ENCODE assay signal across 9 mouse cellular contexts in the genomic region with DNA sequence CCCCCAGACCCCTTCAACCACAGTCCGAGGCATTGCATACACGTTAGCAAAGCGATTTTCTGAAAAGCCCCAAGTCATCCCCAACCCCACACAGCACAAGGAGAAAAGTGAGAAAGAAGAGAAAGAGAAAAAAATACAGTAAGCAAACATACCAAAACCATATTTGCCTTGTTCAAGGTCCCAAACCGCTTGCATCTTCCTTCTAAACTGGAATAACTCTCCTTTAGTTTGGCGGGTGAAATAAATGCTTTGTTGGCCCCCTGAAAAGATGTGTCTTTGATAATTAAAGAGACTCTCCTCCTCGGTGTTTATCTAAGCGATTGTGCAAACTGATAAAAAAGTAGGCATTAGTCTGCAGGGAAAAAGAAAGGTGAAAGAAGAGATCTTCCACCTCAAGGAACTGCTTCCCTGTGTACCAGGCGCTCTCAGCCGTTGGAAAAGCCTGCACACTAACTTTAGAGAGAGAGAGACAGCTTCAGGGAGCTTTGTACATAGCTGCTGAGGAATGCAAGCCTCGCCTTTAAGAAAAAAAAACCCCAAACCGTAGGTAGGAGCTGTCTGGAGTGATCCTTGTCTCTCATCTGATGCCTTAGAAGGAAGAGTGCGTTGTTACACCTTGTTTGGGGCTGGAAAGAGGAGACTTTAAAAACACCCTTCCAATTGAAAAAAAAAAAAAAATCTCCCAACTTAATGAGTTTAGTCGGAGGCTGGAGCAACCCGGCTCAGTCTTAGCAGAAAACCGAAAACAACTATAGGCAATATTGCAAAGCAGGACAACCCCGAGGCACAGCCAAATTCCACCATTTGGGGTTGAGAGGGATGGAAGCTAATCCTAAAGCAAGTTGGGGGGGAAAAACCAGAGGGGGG. TPM values are rescaled to one million over a fixed set of nuclear protein-coding genes. Genes with fewer than 3 reads are reported as not detected.
DNase-seq lines count a peak whose midpoint lies in the region; ATAC-seq and TF ChIP-seq lines count a peak whose summit lies in the region.
"Had no signal": no experiment of that assay in that cellular context is flagged by ENCODE, and none has a peak within 500 bp of the region (broad histone marks: within the 10 kb centered on the region; RNA-seq: fewer than 3 reads in every experiment).

A gene (minus strand): TSS at position 795 of the 867 bp plus-strand sequence.

- DNase-seq in adrenal gland, postnatal 10 days: peak; percentile 28
- DNase-seq in gastrocnemius, adult 2 months: no peak
- DNase-seq in left cerebral cortex, postnatal 25 days (ENCODE audit: low spot score in 2 of 2): no peak
- no peak for DNase-seq in cerebellum, postnatal 4 days (ENCODE audit: low spot score in 2 of 2)

- H3K9ac ChIP-seq in hindbrain, embryonic 15.5 days: peak within 1 kb of the TSS; percentile 53
- H3K9ac ChIP-seq in neural tube, embryonic 15.5 days (replicated peaks): peak within 1 kb of the TSS; percentile 72

- TF ChIP-seq CTCF in gastrocnemius, adult 2 months (IDR thresholded peaks at IDR 0.05): no peak

- no peak for ATAC-seq in erythroblast, adult 5-6 weeks (replicated peaks; ENCODE audit: low FRiP score, poor library complexity, severe bottlenecking)
- no peak for ATAC-seq in hindbrain, embryonic 15.5 days (ENCODE audit: low FRiP score, low read depth)
- no peak for ATAC-seq in neural tube, embryonic 15.5 days (ENCODE audit: low FRiP score)

- H3K9me3 ChIP-seq in erythroblast, embryonic 14.5 days (ENCODE audit: control insufficient read depth, low read length): no peaks in the 10 kb centered on the region; the same call in 1 of the 2 replicates
- no peaks in the 10 kb centered on the region for H3K9me3 ChIP-seq in hindbrain, embryonic 15.5 days
- no peaks in the 10 kb centered on the region for H3K9me3 ChIP-seq in neural tube, embryonic 15.5 days (replicated peaks)

- peak within 1 kb of the TSS; percentile 94 for H3K27ac ChIP-seq in gastrocnemius, adult 2 months
- peak within 1 kb of the TSS; percentile 82 for H3K27ac ChIP-seq in hindbrain, embryonic 15.5 days (replicated peaks)
- peak within 1 kb of the TSS; percentile 88 for H3K27ac ChIP-seq in neural tube, embryonic 15.5 days (replicated peaks)

- H3K27me3 ChIP-seq in erythroblast, embryonic 14.5 days (ENCODE audit: control insufficient read depth): peaks cover 97% of the 10 kb centered on the region
- H3K27me3 ChIP-seq in hindbrain, embryonic 15.5 days: peaks cover 35% of the 10 kb centered on the region
- peaks cover 30% of the 10 kb centered on the region for H3K27me3 ChIP-seq in neural tube, embryonic 15.5 days (replicated peaks)

- H3K4me1 ChIP-seq in erythroblast, embryonic 14.5 days (ENCODE audit: control insufficient read depth): no peaks in the 10 kb centered on the region
- H3K4me1 ChIP-seq in hindbrain, embryonic 15.5 days (replicated peaks): peaks cover 27% of the 10 kb centered on the region
- H3K4me1 ChIP-seq in neural tube, embryonic 15.5 days: peaks cover 28% of the 10 kb centered on the region

- H3K4me3 ChIP-seq in erythroblast, embryonic 14.5 days (replicated peaks): peak within 1 kb of the TSS; percentile 42
- peak within 1 kb of the TSS; percentile 94 for H3K4me3 ChIP-seq in gastrocnemius, adult 2 months
- H3K4me3 ChIP-seq in hindbrain, embryonic 15.5 days: peak within 1 kb of the TSS; percentile 41
- peak within 1 kb of the TSS; percentile 50 for H3K4me3 ChIP-seq in neural tube, embryonic 15.5 days (replicated peaks)

- 2% methylated on average over 16 of the region's 16 CpGs for WGBS in hindbrain, embryonic 15.5 days
- 3% methylated on average over 16 of the region's 16 CpGs for whole genome bisulfite sequencing in neural tube, embryonic 15.5 days

- peak within 1 kb of the TSS; percentile 82 for H3K4me2 ChIP-seq in hindbrain, embryonic 15.5 days
- peak within 1 kb of the TSS; percentile 63 for H3K4me2 ChIP-seq in neural tube, embryonic 15.5 days

- H3K36me3 ChIP-seq in erythroblast, embryonic 14.5 days (ENCODE audit: control insufficient read depth): no peaks in the 10 kb centered on the region
- no peaks in the 10 kb centered on the region for H3K36me3 ChIP-seq in hindbrain, embryonic 15.5 days
- H3K36me3 ChIP-seq in neural tube, embryonic 15.5 days: no peaks in the 10 kb centered on the region

- intact Hi-C loops in gastrocnemius, adult 2 months (cut with DNase I): loop anchor here (10.0 kb wide), 1 partner anchor 1049 kb away; no protein-coding TSS in a partner anchor
- intact Hi-C loops in left cerebral cortex, postnatal 25 days (cut with DNase I): loop anchor here (10.0 kb wide), 2 partner anchors 1391 to 1779 kb away; no protein-coding TSS in a partner anchor

RNA-seq across cellular contexts. Expression of the gene that starts here (rescaled TPM):
- polyA plus RNA-seq in erythroblast, embryonic 14.5 days (2012): 0.15 TPM in 1 of 2 replicates, not detected in the other
- not detected in 2 replicates for total RNA-seq in erythroblast, adult 5-6 weeks (2015; ENCODE audit: low replicate concordance)
- not detected in 2 replicates for total RNA-seq in erythroblast, adult 5-6 weeks (2017; ENCODE audit: low replicate concordance)
- total RNA-seq in adrenal gland, postnatal 10 days (2021): 10 to 100 TPM; 78.3 to 79.6 TPM
- total RNA-seq in gastrocnemius, adult 2 months (2021): 10 to 100 TPM; 15.8 to 16.2 TPM
- polyA plus RNA-seq in hindbrain, embryonic 15.5 days (2015; fragmentation: Nextera tagmentation; extraction: Ambion mirVana): 87.2 and 90.1 TPM in 2 replicates
- total RNA-seq in left cerebral cortex, postnatal 25 days (2021): 10 to 100 TPM; 34.2 to 38.4 TPM
- 60.3 and 62.5 TPM in 2 replicates for polyA plus RNA-seq in neural tube, embryonic 15.5 days (2015; fragmentation: Nextera tagmentation; extraction: Ambion mirVana)
- total RNA-seq: hematopoietic stem cell, adult 5-6 weeks had no signal

Comparison
In these comparisons a context has a peak if more than half of its experiments do, and no peak if none do; other contexts are left out.
1. RNA of the gene that starts here (total RNA-seq): 78.3 to 79.6 TPM in adrenal gland, postnatal 10 days, 34.2 to 38.4 TPM in left cerebral cortex, postnatal 25 days and 15.8 to 16.2 TPM in gastrocnemius, adult 2 months; not detected in erythroblast, adult 5-6 weeks; every median in the first group is over 10 times any median in the second.
2. RNA of the gene that starts here (polyA plus RNA-seq): 87.2 to 90.1 TPM in hindbrain, embryonic 15.5 days and 60.3 to 62.5 TPM in neural tube, embryonic 15.5 days; 0.15 TPM in erythroblast, embryonic 14.5 days; every median in the first group is over 10 times any median in the second.
3. H3K4me3 ChIP-seq: peak in every context shown above with its lines; median percentile 94 in gastrocnemius, adult 2 months; 50 in neural tube, embryonic 15.5 days; 42 in erythroblast, embryonic 14.5 days; 41 in hindbrain, embryonic 15.5 days.
4. Peak in every context shown above with its lines, with median percentiles within 50 percentile points of each other: H3K27ac ChIP-seq.